Mouse (Mus musculus): Measurements from ENCODE around the gene Iqcf3. TPM values are rescaled to one million over a fixed set of nuclear protein-coding genes. Genes with fewer than 3 reads are reported as not detected.

Gene Iqcf3
- polyA plus RNA-seq, 1 experiment = 612 TPM

DNA sequence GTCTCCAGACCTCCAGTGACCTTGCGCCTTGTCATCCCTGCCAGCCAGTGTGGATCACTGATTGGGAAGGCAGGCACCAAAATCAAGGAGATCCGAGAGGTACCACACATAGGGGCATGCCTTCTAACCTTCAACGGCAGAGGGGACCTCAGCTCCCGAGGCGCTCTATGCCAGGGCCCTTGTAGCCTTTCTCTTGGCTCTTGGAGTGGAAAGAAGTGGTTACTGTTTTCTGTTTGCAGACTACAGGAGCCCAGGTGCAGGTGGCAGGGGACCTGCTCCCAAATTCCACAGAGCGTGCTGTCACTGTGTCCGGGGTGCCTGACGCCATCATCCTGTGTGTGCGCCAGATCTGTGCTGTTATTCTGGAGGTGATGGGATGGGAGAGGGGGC is 100.4 kb downstream of the Iqcf3 start:
- no peak overlapping the region for H3K27ac ChIP-seq (ENCODE audit: control insufficient read depth, insufficient read depth, low read depth, low read length)

DNA sequence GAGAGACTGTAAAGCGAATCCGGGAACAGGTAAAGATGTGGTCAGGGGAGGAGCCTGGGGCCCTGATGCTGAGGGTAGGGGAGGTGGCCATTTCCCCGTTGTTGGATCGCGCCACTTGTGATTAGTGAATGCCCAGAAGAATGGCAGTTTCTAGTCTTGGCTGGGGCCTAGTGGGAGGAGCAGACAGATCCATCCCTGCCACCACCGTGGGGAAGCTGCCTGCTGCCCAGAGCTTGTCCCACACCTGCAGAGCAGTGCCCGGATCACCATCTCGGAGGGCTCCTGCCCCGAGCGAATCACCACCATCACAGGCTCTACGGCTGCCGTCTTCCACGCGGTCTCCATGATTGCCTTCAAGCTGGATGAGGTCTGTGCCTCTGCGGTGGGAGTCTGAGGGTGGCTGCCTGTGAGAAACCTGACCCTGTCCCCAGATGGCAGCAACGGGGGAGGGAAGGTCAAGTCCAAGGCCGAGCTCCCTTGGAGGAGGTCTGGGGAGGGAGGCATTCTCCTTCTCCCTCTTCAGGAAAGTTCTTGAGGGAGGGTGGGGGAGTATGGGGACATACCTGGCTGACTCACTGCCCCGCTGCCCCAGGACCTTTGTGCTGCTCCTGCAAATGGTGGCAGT is 100.9 kb downstream of the Iqcf3 start:
- Histone ChIP-seq H3K36me3 (ENCODE audit: control insufficient read depth, insufficient read depth, low read length) (no peaks in the 10 kb centered on the region), H3K4me3 (ENCODE audit: control insufficient read depth, low read depth, low read length) (no peak overlapping the region), H3K27ac (ENCODE audit: control insufficient read depth, insufficient read depth, low read depth, low read length) (no peak overlapping the region), H3K4me1 (ENCODE audit: control insufficient read depth, insufficient read depth, low read length) (peaks cover 10% of the 10 kb centered on the region), H3K27me3 (ENCODE audit: control insufficient read depth, insufficient read depth, low read length) (no peaks in the 10 kb centered on the region)
- no peak for TF ChIP-seq POLR2A (IDR thresholded peaks at IDR 0.05; ENCODE audit: control insufficient read depth, low read depth, low read length)
- TF ChIP-seq CTCF (IDR thresholded peaks at IDR 0.05; ENCODE audit: control insufficient read depth, insufficient read depth, insufficient replicate concordance, low read depth, low read length) = no peak

More for the DNA sequence above, 100.4 kb downstream of the Iqcf3 start:
- TF ChIP-seq CTCF (IDR thresholded peaks at IDR 0.05; ENCODE audit: control insufficient read depth, insufficient read depth, insufficient replicate concordance, low read depth, low read length) (no peak), POLR2A (IDR thresholded peaks at IDR 0.05; ENCODE audit: control insufficient read depth, low read depth, low read length) (no peak)
- Histone ChIP-seq H3K4me1 (ENCODE audit: control insufficient read depth, insufficient read depth, low read length) (peaks cover 11% of the 10 kb centered on the region), H3K36me3 (ENCODE audit: control insufficient read depth, insufficient read depth, low read length) (no peaks in the 10 kb centered on the region), H3K4me3 (ENCODE audit: control insufficient read depth, low read depth, low read length) (no peak overlapping the region), H3K27me3 (ENCODE audit: control insufficient read depth, insufficient read depth, low read length) (no peaks in the 10 kb centered on the region)

DNA sequence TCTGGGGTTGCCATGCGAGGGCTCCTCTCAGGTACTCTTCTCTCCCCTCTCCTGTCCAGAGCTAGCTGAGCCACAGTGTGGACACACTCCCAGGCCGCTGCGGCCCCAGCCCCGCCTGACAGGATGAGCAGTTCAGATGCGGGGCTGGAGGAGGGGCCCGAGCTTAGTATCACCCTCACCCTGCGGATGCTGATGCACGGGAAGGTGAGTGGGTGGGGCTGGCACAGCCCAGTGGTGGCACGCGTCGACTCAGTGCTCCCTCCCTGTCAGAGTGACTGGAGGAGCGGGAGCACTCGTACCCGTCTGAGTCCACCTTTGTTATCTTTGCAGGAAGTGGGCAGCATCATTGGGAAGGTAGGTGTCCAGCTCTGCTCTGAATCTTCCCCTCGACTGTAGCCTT is 101.5 kb downstream of the Iqcf3 start:
- TF ChIP-seq POLR2A (IDR thresholded peaks at IDR 0.05; ENCODE audit: control insufficient read depth, low read depth, low read length) = no peak
- TF ChIP-seq CTCF (IDR thresholded peaks at IDR 0.05; ENCODE audit: control insufficient read depth, insufficient read depth, insufficient replicate concordance, low read depth, low read length) = no peak
- Histone ChIP-seq H3K27ac (ENCODE audit: control insufficient read depth, insufficient read depth, low read depth, low read length) (no peak overlapping the region), H3K4me3 (ENCODE audit: control insufficient read depth, low read depth, low read length) (no peak overlapping the region), H3K27me3 (ENCODE audit: control insufficient read depth, insufficient read depth, low read length) (no peaks in the 10 kb centered on the region), H3K4me1 (ENCODE audit: control insufficient read depth, insufficient read depth, low read length) (peaks cover 13% of the 10 kb centered on the region), H3K36me3 (ENCODE audit: control insufficient read depth, insufficient read depth, low read length) (no peaks in the 10 kb centered on the region)

DNA sequence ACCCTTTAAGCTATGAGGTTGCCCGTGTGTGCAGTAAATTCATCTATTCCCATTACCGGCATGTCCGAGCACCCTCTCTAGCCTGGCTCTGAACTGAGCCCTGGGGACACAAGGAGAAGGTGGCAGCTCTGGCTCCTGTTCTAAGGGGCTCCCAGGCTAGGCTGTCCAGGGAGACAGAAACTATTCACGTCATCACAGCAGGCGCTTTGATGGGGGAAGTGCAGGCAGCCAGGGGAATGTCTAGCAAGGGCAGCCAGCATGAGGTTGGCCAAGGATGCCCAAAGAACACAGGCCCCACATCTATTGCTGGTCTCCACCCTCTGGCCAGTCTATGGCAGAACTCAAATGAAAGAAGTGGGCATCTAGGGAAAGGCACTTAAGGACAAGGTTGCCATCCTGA is 103.5 kb downstream of the Iqcf3 start:
- no peak overlapping the region for H3K27ac ChIP-seq (ENCODE audit: control insufficient read depth, insufficient read depth, low read depth, low read length)
- peaks cover 16% of the 10 kb centered on the region for H3K4me1 ChIP-seq (ENCODE audit: control insufficient read depth, insufficient read depth, low read length)
- no peaks in the 10 kb centered on the region for H3K36me3 ChIP-seq (ENCODE audit: control insufficient read depth, insufficient read depth, low read length)
- H3K4me3 ChIP-seq (ENCODE audit: control insufficient read depth, low read depth, low read length) = no peak overlapping the region
- TF ChIP-seq POLR2A (IDR thresholded peaks at IDR 0.05; ENCODE audit: control insufficient read depth, low read depth, low read length) (no peak), CTCF (IDR thresholded peaks at IDR 0.05; ENCODE audit: control insufficient read depth, insufficient read depth, insufficient replicate concordance, low read depth, low read length) (no peak)
- H3K27me3 ChIP-seq (ENCODE audit: control insufficient read depth, insufficient read depth, low read length) = no peaks in the 10 kb centered on the region

- Histone ChIP-seq H3K4me3 (ENCODE audit: control insufficient read depth, low read depth, low read length) (no peak overlapping the region), H3K4me1 (ENCODE audit: control insufficient read depth, insufficient read depth, low read length) (peaks cover 20% of the 10 kb centered on the region), H3K27me3 (ENCODE audit: control insufficient read depth, insufficient read depth, low read length) (no peaks in the 10 kb centered on the region), H3K36me3 (ENCODE audit: control insufficient read depth, insufficient read depth, low read length) (no peaks in the 10 kb centered on the region), H3K27ac (ENCODE audit: control insufficient read depth, insufficient read depth, low read depth, low read length) (no peak overlapping the region)
- TF ChIP-seq CTCF (IDR thresholded peaks at IDR 0.05; ENCODE audit: control insufficient read depth, insufficient read depth, insufficient replicate concordance, low read depth, low read length) = no peak
- TF ChIP-seq POLR2A (IDR thresholded peaks at IDR 0.05; ENCODE audit: control insufficient read depth, low read depth, low read length) = no peak
Observed at GRCm38 (mm10) chr9:106457163-106457559, 104.3 kb downstream of the Iqcf3 start.

DNA sequence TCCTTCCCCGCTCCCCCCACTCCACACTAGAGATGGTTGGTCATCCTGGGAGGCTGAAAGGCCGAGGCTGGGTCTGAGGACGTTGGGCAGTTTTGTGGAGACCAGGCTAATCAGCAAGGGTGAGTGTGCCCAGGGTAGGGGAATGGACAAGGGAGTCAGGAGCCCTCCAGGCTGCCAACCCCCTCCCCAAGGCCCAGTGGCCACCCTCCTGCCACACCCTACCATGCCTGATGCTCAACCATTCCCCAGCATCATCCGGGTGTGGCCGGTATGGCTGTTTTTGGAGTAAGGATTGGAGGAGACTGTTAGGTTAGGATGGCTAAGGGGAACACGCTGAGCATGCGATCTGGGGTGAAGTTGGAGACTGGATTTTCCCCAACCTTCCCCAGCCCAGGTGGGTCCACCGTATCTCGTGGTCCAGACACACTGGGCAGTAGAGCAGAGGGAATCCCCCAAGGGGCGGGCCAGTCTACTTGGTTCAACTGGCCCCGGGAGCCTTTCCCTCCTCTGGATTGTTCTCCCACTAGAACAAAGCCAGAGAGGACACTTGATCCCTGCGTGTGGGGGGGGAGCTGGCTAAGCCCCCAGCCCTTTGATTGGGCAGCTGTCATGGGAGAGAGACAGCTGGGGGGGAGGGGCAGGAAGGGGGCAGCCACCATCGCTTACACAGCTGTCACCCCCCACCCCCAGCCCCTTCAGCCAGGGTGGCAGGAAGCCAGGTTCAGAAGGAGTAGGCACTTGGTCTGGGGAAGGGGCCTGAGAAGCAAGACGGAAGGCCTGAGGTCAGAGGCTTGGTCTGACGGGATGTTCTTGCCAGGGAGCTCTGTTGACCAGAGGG is 104.9 kb downstream of the Iqcf3 start:
- Histone ChIP-seq H3K36me3 (ENCODE audit: control insufficient read depth, insufficient read depth, low read length) (no peaks in the 10 kb centered on the region), H3K27ac (ENCODE audit: control insufficient read depth, insufficient read depth, low read depth, low read length) (no peak overlapping the region), H3K4me1 (ENCODE audit: control insufficient read depth, insufficient read depth, low read length) (peaks cover 20% of the 10 kb centered on the region), H3K4me3 (ENCODE audit: control insufficient read depth, low read depth, low read length) (no peak overlapping the region), H3K27me3 (ENCODE audit: control insufficient read depth, insufficient read depth, low read length) (no peaks in the 10 kb centered on the region)
- no peak for TF ChIP-seq CTCF (IDR thresholded peaks at IDR 0.05; ENCODE audit: control insufficient read depth, insufficient read depth, insufficient replicate concordance, low read depth, low read length)
- no peak for TF ChIP-seq POLR2A (IDR thresholded peaks at IDR 0.05; ENCODE audit: control insufficient read depth, low read depth, low read length)

- H3K36me3 ChIP-seq (ENCODE audit: control insufficient read depth, insufficient read depth, low read length) = no peaks in the 10 kb centered on the region
- peaks cover 22% of the 10 kb centered on the region for H3K4me1 ChIP-seq (ENCODE audit: control insufficient read depth, insufficient read depth, low read length)
- no peaks in the 10 kb centered on the region for H3K27me3 ChIP-seq (ENCODE audit: control insufficient read depth, insufficient read depth, low read length)
- peak overlapping the region; percentile 66 for H3K4me3 ChIP-seq (ENCODE audit: control insufficient read depth, low read depth, low read length)
- TF ChIP-seq POLR2A (IDR thresholded peaks at IDR 0.05; ENCODE audit: control insufficient read depth, low read depth, low read length) (no peak), CTCF (IDR thresholded peaks at IDR 0.05; ENCODE audit: control insufficient read depth, insufficient read depth, insufficient replicate concordance, low read depth, low read length) (no peak)
- no peak overlapping the region for H3K27ac ChIP-seq (ENCODE audit: control insufficient read depth, insufficient read depth, low read depth, low read length)
Observed at GRCm38 (mm10) chr9:106454888-106455681, 106.3 kb downstream of the Iqcf3 start.
